Mouse (Mus musculus) kidney, embryonic 16.5 days (tissue): ENCODE measurements around the gene Tmem126a. TPM values are rescaled to one million over a fixed set of nuclear protein-coding genes. Genes with fewer than 3 reads are reported as not detected.

Experiments
- ATAC-seq: fragments of 200-750 bp; cut with Nextera tagmentation; 2 replicates; pipeline ENCODE4 v1.8.0; 2017; ENCODE audit warnings: moderate TSS enrichment; ENCODE audit not compliant: low FRiP score, low TSS enrichment
- H3K27ac ChIP-seq: fragments of 300-500 bp; sonication (generic); 2 replicates; pipeline ENCODE4 v1.5.1; 2014; ENCODE audit warnings: low read length
- H3K27me3 ChIP-seq: fragments of 300-500 bp; sonication (generic); 2 replicates; pipeline ENCODE4 v1.6.1; 2014; ENCODE audit warnings: low read length, control low read depth, mixed read lengths; ENCODE audit not compliant: insufficient read depth
- H3K36me3 ChIP-seq: fragments of 300-500 bp; sonication (generic); 2 replicates; pipeline ENCODE4 v1.6.1; 2014; ENCODE audit warnings: low read length, control low read depth, mixed read lengths; ENCODE audit not compliant: insufficient read depth
- H3K4me1 ChIP-seq: fragments of 300-500 bp; sonication (generic); 2 replicates; pipeline ENCODE4 v1.6.1; 2014; ENCODE audit warnings: low read length, control low read depth, mixed read lengths; ENCODE audit not compliant: insufficient read depth
- H3K4me2 ChIP-seq: fragments of 300-500 bp; sonication (generic); replicated peaks from 2 replicates; pipeline ENCODE4 v1.6.1; 2014; ENCODE audit warnings: low read depth, low read length
- H3K4me3 ChIP-seq: fragments of 300-500 bp; sonication (generic); 2 replicates; pipeline ENCODE4 v1.5.1; 2014; ENCODE audit warnings: mild to moderate bottlenecking, low read length
- H3K9ac ChIP-seq: fragments of 300-500 bp; sonication (generic); replicated peaks from 2 replicates; pipeline ENCODE4 v1.6.1; 2014; ENCODE audit warnings: low read length
- H3K9me3 ChIP-seq: fragments of 300-500 bp; sonication (generic); 2 replicates; pipeline ENCODE4 v1.6.1; 2016; ENCODE audit warnings: low read length, control low read depth
- WGBS: fragments of 180-500 bp; shearing (Covaris S2); extraction: QIAGEN DNeasy Blood & Tissue Kit; methylation state at CpG from one replicate; pipeline ENCODE4 v1.1.7; 2014; 5-methylcytosine and 5-hydroxymethylcytosine counted together
- polyA plus RNA-seq: library from polyadenylated mRNA; unstranded; fragments of >200 nt; fragmentation: Nextera tagmentation; extraction: Ambion mirVana; gene quantifications from 2 replicates; pipeline ENCODE4 v1.2.1, GENCODE M21; 2015

The Tmem126a gene
- polyA plus RNA-seq, 1 experiment from 2014 or later = 109 TPM

- Histone ChIP-seq H3K36me3 (no peaks in the 10 kb centered on the region), H3K9me3 (no peaks in the 10 kb centered on the region), H3K4me1 (no peaks in the 10 kb centered on the region), H3K4me2 (peak within 1 kb of the TSS; percentile 70), H3K27ac (0 out of 2 replicates have a peak within 1 kb of the TSS, but pooled peaks have one; percentile 38), H3K4me3 (peak within 1 kb of the TSS; percentile 48), H3K9ac (peak within 1 kb of the TSS; percentile 59), H3K27me3 (0 out of 2 replicates have a peak, but pooled peaks cover 2% of the 10 kb centered on the region)
- WGBS = 20% methylated on average over 29 of the region's 29 CpGs
- ATAC-seq = peak; percentile 100
These were observed 30.7 kb downstream of the Tmem126a start, which contains the start of gene Ccdc89 for GRCm38 (mm10) chr7:90426020-90427001. Ccdc89 (plus strand) TSS chr7:90426577.

- ATAC-seq = no peak
- 0 out of 2 replicates have a peak, but pooled peaks cover 2% of the 10 kb centered on the region for H3K4me1 ChIP-seq
- H3K4me2 ChIP-seq = no peak overlapping the region
- no peak overlapping the region for H3K27ac ChIP-seq
- WGBS = 41% methylated on average over 3 of the region's 3 CpGs
- no peaks in the 10 kb centered on the region for H3K9me3 ChIP-seq
- H3K9ac ChIP-seq = no peak overlapping the region
- no peaks in the 10 kb centered on the region for H3K36me3 ChIP-seq
- H3K27me3 ChIP-seq = no peaks in the 10 kb centered on the region
- H3K4me3 ChIP-seq = no peak overlapping the region
These were observed 47.1 kb downstream of the Tmem126a start for GRCm38 (mm10) chr7:90409934-90410333.

Other genes starting within 250 kb of the Tmem126a start
- gene Ccdc83, start 191.5 kb downstream of the Tmem126a start, polyA plus RNA-seq = not detected in 2 replicates
- 10.1 and 11.1 TPM in 2 replicates for gene Sytl2, start 155.0 kb downstream of the Tmem126a start, polyA plus RNA-seq
- gene Ccdc89, start 30.7 kb downstream of the Tmem126a start, polyA plus RNA-seq = 1.2 and 1.3 TPM in 2 replicates
- gene Crebzf, start 14.5 kb downstream of the Tmem126a start, polyA plus RNA-seq = 18.1 and 20.7 TPM in 2 replicates
- gene Tmem126b, start 18.8 kb upstream of the Tmem126a start, polyA plus RNA-seq = 42.3 and 44.3 TPM in 2 replicates
- gene Dlg2, start 19.4 kb upstream of the Tmem126a start, polyA plus RNA-seq = 0.98 and 1.0 TPM in 2 replicates